Mouse (Mus musculus) testis, adult 2 months (tissue): ENCODE measurements around the gene Irf8. TPM values are rescaled to one million over a fixed set of nuclear protein-coding genes. Genes with fewer than 3 reads are reported as not detected.

Experiments used
- H3K27ac ChIP-seq: fragments of 200-500 bp; 2 replicates; pipeline ENCODE4 v1.5.1; 2012; ENCODE audit warnings: low read depth, low read length; ENCODE audit not compliant: control insufficient read depth, insufficient read depth
- H3K27me3 ChIP-seq: fragments of 200-500 bp; 2 replicates; pipeline ENCODE4 v1.6.1; 2012; ENCODE audit warnings: mild to moderate bottlenecking, low read length, moderate library complexity; ENCODE audit not compliant: control insufficient read depth, insufficient read depth
- H3K36me3 ChIP-seq: fragments of 200-500 bp; 2 replicates; pipeline ENCODE4 v1.6.1; 2012; ENCODE audit warnings: mild to moderate bottlenecking, low read length; ENCODE audit not compliant: control insufficient read depth, insufficient read depth
- H3K4me1 ChIP-seq: fragments of 200-500 bp; 2 replicates; pipeline ENCODE4 v1.6.1; 2012; ENCODE audit warnings: low read length; ENCODE audit not compliant: control insufficient read depth, insufficient read depth
- H3K4me3 ChIP-seq: fragments of 200-500 bp; 2 replicates; pipeline ENCODE4 v1.5.1; 2012; ENCODE audit warnings: low read depth, mild to moderate bottlenecking, low read length, moderate library complexity, mixed read lengths; ENCODE audit not compliant: control insufficient read depth
- CTCF ChIP-seq: fragments of 200-500 bp; IDR thresholded peaks from 2 replicates; pipeline ENCODE4 v1.5.1; 2012; ENCODE audit warnings: low read depth, mild to moderate bottlenecking, inconsistent platforms, low read length, moderate library complexity; ENCODE audit not compliant: control insufficient read depth, insufficient read depth, insufficient replicate concordance
- POLR2A ChIP-seq: fragments of 200-500 bp; IDR thresholded peaks from 2 replicates; pipeline ENCODE4 v1.6.1; 2012; ENCODE audit warnings: low read depth, mild to moderate bottlenecking, inconsistent platforms, low read length, moderate library complexity; ENCODE audit not compliant: control insufficient read depth
- polyA plus RNA-seq: library from polyadenylated mRNA; depleted of rRNA; stranded (reverse); fragments of >200 nt; gene quantifications from 2 replicates; pipeline ENCODE4 v1.2.3, GENCODE M21; 2012

The Irf8 gene
- polyA plus RNA-seq, 1 experiment: 2.9 TPM

DNA sequence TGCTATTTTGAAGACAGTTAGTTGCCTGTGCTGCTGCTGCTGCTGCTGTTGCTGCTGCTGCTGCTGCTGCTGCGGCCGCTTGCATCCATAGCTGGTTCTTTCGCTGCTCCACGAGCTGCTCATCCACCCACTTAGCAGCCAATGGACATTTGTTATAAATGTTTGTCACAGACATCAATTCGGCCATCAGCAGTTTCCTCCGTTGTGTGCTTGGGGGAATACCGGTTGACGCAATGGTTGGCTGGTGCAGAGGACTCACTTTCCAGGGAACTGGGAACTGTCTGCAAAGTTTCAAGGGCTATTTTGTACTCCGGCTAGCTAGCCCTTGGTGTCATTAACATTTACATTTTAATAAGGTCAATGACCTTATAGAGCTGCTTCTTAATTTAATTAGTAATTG is 32.0 kb upstream of the Irf8 start:
- peaks cover 3% of the 10 kb centered on the region; the same call in 1 of the 2 replicates for H3K4me1 ChIP-seq
- H3K27me3 ChIP-seq: no peaks in the 10 kb centered on the region
- no peak overlapping the region for H3K27ac ChIP-seq
- H3K36me3 ChIP-seq: no peaks in the 10 kb centered on the region
- no peak overlapping the region for H3K4me3 ChIP-seq
- TF ChIP-seq CTCF (no peak), POLR2A (no peak)

DNA sequence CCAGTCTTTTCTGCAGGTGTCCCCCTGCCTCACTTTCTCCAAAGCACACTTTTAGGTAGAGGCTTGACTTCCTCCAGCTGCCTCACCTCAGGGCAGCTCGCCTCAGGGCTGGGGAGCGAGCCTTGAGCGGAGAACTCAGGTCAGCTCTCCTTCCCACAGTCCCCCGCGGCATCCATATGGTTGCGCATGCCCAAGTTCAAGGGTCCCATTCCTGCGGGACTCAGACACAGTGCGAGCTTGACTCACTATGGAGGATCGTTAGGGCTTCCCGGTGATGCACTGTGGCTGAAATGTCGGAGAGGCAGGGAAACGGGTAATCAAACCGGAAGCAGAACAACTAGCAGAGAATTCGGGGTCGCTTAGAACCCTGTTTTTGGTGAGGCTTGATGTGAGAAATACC is 31.0 kb upstream of the Irf8 start:
- TF ChIP-seq CTCF (no peak), POLR2A (peak; percentile 63; the same call in 1 of the 2 replicates)
- Histone ChIP-seq H3K27ac (no peak overlapping the region), H3K27me3 (no peaks in the 10 kb centered on the region), H3K36me3 (no peaks in the 10 kb centered on the region), H3K4me3 (peak overlapping the region; percentile 26; the same call in 1 of the 2 replicates), H3K4me1 (peaks cover 3% of the 10 kb centered on the region; the same call in 1 of the 2 replicates)

DNA sequence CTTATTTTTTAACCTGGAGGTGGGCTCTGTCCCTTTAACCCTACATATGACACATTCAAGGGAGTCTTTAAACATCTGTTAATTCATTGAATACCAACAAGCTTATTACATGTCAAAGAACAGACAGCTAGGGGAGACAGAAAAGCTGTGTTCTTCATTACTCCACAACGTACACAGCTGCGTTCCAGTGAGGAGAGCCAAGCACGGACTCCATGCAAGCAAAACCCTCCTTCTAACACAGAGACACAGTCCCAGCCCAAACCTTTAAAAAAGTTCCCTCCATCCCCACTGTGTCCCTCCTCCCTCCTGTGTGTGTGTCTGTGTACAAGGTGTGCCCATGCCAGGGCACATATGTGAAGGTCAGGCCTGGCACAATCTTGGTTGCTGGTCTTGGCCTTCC is 30.0 kb upstream of the Irf8 start:
- Histone ChIP-seq H3K27me3 (no peaks in the 10 kb centered on the region), H3K27ac (no peak overlapping the region), H3K36me3 (no peaks in the 10 kb centered on the region), H3K4me1 (peaks cover 3% of the 10 kb centered on the region; the same call in 1 of the 2 replicates), H3K4me3 (no peak overlapping the region)
- no peak for TF ChIP-seq POLR2A
- TF ChIP-seq CTCF: no peak

GRCm38 (mm10) chr8:120709176-120709575 is 27.0 kb upstream of the Irf8 start:
- Histone ChIP-seq H3K27me3 (no peaks in the 10 kb centered on the region), H3K27ac (no peak overlapping the region), H3K4me1 (peaks cover 3% of the 10 kb centered on the region; the same call in 1 of the 2 replicates), H3K4me3 (no peak overlapping the region), H3K36me3 (no peaks in the 10 kb centered on the region)
- TF ChIP-seq CTCF: no peak
- no peak for TF ChIP-seq POLR2A

DNA sequence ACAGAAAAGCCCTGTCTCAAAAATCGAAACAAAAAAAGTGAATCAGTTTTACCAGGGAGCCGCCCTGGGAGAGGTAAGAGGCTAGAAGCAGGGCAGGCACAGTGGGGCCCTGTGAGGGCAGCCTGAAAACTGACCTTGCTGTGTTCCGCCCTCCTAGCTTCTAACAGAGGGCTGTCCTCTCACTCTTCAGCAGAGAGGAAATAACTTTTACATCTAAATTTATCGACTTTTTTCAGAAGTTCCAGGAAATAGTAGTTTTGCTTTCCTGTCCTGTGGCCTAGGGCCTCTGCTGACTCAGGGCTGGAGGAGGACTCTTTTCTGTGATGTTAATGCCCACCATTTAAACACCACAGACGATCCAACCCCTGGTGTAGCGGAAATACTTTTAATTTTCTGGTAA is 21.0 kb upstream of the Irf8 start:
- Histone ChIP-seq H3K27ac (no peak overlapping the region), H3K4me3 (no peak overlapping the region), H3K36me3 (no peaks in the 10 kb centered on the region), H3K4me1 (no peaks in the 10 kb centered on the region), H3K27me3 (no peaks in the 10 kb centered on the region)
- TF ChIP-seq POLR2A: no peak
- no peak for TF ChIP-seq CTCF

DNA sequence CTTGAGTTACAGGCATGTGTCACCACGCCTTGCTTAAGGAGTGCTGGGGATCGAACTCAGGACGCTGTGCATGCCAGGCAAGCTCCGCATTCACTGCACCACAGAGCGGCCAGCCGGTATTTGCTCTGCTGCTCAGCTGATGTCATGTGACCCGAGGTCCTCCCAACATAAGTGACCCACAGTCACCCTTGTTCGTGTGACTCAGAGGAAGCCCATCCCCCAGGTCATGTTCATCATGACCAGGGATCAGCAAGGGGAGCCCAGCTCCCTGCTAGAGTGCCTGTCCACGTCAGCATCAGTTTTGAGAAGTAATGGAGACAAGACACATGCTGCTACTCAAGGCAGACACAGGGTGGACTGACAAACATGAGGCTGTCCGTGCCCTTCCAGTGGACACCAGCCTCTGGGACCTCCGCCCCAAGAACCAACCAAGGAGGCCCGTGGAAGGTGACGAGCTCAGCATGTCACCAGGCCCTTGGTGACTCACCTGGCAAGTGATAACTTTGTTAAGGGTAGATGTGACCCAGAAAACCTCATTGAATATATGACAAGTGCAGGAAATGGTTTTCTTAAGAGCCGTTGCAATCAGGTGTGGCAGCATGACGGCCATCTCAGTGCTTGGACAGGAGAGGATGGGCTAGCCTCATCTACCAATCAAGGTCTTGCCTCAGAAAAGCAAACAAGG is 20.0 kb upstream of the Irf8 start:
- H3K36me3 ChIP-seq: no peaks in the 10 kb centered on the region
- H3K27me3 ChIP-seq: no peaks in the 10 kb centered on the region
- TF ChIP-seq CTCF (no peak), POLR2A (no peak)
- no peak overlapping the region for H3K4me3 ChIP-seq
- H3K4me1 ChIP-seq: no peaks in the 10 kb centered on the region
- no peak overlapping the region for H3K27ac ChIP-seq

DNA sequence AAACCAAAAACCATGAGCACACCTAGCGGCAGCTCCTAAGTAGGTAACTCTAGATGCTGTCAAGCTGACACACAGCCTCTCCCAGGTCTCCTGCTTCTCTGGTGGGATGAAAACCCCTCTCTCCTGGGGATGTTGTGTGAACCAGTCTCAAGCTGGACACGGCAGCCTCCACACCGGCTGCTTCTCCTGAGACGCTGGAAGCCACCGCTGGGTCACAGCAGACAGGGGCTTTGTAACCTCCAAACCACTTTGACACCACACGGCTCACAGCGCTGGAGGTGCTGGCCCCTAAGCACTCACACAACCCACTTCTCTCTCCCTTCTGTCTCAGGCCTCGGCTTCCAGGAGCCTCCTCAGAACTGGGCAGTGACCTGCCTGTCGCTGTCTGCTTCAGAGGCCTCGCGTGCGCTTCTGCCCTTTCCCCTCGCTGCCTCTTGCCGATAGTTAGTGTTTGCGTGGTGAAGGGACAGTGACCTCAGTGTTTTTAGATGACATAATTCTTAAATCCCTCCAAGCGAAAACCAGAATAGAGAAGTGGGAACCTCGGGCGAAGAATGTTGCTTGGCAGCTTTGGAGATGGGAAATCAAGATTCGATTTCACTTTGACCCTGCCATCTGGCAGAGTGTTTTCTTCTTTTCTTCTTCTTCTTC is 16.4 kb upstream of the Irf8 start:
- H3K27me3 ChIP-seq: no peaks in the 10 kb centered on the region
- no peaks in the 10 kb centered on the region for H3K36me3 ChIP-seq
- TF ChIP-seq POLR2A: no peak
- TF ChIP-seq CTCF: no peak
- no peak overlapping the region for H3K27ac ChIP-seq
- no peaks in the 10 kb centered on the region for H3K4me1 ChIP-seq
- no peak overlapping the region for H3K4me3 ChIP-seq

DNA sequence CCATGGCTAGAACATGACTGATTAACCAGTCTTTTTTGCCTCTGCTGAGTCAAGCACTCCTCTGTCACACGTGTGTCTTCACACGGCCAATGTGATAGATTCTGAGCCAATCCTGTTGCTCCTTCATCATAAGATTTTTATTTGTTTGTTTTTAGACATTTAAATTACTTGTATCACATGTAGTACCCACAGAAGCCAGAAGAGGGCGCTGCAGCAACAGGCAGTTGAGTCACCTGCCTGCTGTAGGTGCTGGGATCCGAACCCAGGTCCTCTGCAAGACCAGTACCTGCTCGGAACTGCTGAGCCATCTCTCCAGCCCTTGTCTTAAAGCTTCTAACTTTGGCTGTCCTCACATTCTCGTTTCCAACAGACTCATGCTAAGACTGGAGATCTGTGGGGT is 13.1 kb upstream of the Irf8 start:
- peak; percentile 87 for TF ChIP-seq CTCF
- TF ChIP-seq POLR2A: no peak
- Histone ChIP-seq H3K36me3 (no peaks in the 10 kb centered on the region), H3K4me1 (no peaks in the 10 kb centered on the region), H3K4me3 (no peak overlapping the region), H3K27ac (no peak overlapping the region), H3K27me3 (no peaks in the 10 kb centered on the region)
